Mouse (Mus musculus) megakaryocyte, embryonic 14.5 days (primary cell): ENCODE measurements around the gene Ublcp1.

Experiments
- FLI1 ChIP-seq: IDR thresholded peaks from 2 replicates; pipeline ENCODE4 v1.6.1; 2012; ENCODE audit warnings: low read length, inconsistent platforms, mixed read lengths
- GATA1 ChIP-seq: IDR thresholded peaks from 3 replicates; pipeline ENCODE4 v1.6.1; 2012; ENCODE audit warnings: mixed read lengths, low read length, inconsistent platforms, borderline replicate concordance

GRCm38 (mm10) chr11:44410413-44410812 lies 59.9 kb downstream of the Ublcp1 start:
- no peak for TF ChIP-seq FLI1
- TF ChIP-seq GATA1, result no peak
